Mouse (Mus musculus) intestine, postnatal 0 days (tissue): Measurements from ENCODE around the gene Ssr2. TPM values are rescaled to one million over a fixed set of nuclear protein-coding genes. Genes with fewer than 3 reads are reported as not detected.

Source experiments
- ATAC-seq: fragments of 200-750 bp; cut with Nextera tagmentation; 2 replicates; pipeline ENCODE4 v1.8.0; 2017; ENCODE audit warnings: mild to moderate bottlenecking, moderate TSS enrichment, moderate library complexity
- H3K27ac ChIP-seq: fragments of 300-500 bp; sonication (generic); 2 replicates; pipeline ENCODE4 v1.5.1; 2014; ENCODE audit warnings: mild to moderate bottlenecking, low read depth, low read length, moderate library complexity
- H3K27me3 ChIP-seq: fragments of 300-500 bp; sonication (generic); replicated peaks from 2 replicates; pipeline ENCODE4 v1.6.1; 2014; ENCODE audit warnings: low read length, mixed read lengths; ENCODE audit not compliant: control insufficient read depth, insufficient read depth
- H3K36me3 ChIP-seq: fragments of 300-500 bp; sonication (generic); 2 replicates; pipeline ENCODE4 v1.6.1; 2014; ENCODE audit warnings: mild to moderate bottlenecking, moderate library complexity; ENCODE audit not compliant: control insufficient read depth, insufficient read depth
- H3K4me1 ChIP-seq: fragments of 300-500 bp; sonication (generic); replicated peaks from 2 replicates; pipeline ENCODE4 v1.6.1; 2014; ENCODE audit warnings: antibody characterized with exemption, low read length, mixed read lengths; ENCODE audit not compliant: control insufficient read depth, insufficient read depth
- H3K4me2 ChIP-seq: fragments of 300-500 bp; sonication (generic); replicated peaks from 2 replicates; pipeline ENCODE4 v1.6.1; 2014; ENCODE audit warnings: low read depth, mild to moderate bottlenecking, moderate library complexity
- H3K4me3 ChIP-seq: fragments of 300-500 bp; sonication (generic); 2 replicates; pipeline ENCODE4 v1.5.1; 2014; ENCODE audit warnings: low read depth, low read length
- H3K9ac ChIP-seq: fragments of 300-500 bp; sonication (generic); 2 replicates; pipeline ENCODE4 v1.6.1; 2014; ENCODE audit warnings: mild to moderate bottlenecking, low read depth, low read length
- H3K9me3 ChIP-seq: fragments of 300-500 bp; sonication (generic); 2 replicates; pipeline ENCODE4 v1.6.1; 2016; ENCODE audit warnings: mixed run types; ENCODE audit not compliant: control insufficient read depth
- CTCF ChIP-seq: sonication (generic); IDR thresholded peaks from 2 replicates; pipeline ENCODE4 v1.5.1; 2016; ENCODE audit warnings: low read depth, mild to moderate bottlenecking, control low read depth, antibody characterized with exemption, moderate library complexity
- WGBS: fragments of 180-500 bp; shearing (Covaris S2); extraction: QIAGEN DNeasy Blood & Tissue Kit; methylation state at CpG from one replicate; pipeline ENCODE4 v1.1.7; 2014; 5-methylcytosine and 5-hydroxymethylcytosine counted together
- polyA plus RNA-seq: library from polyadenylated mRNA; unstranded; fragments of >200 nt; fragmentation: Nextera tagmentation; extraction: Ambion mirVana; gene quantifications from 2 replicates; pipeline ENCODE4 v1.2.1, GENCODE M21; 2015

Ssr2 gene
- polyA plus RNA-seq, 1 experiment from 2014 or later = 268 TPM

- 32% methylated on average over 11 of the region's 11 CpGs for WGBS
- no peak for ATAC-seq
- H3K4me1 ChIP-seq = peaks cover 3% of the 10 kb centered on the region; the same call in 1 of the 2 replicates
- no peaks in the 10 kb centered on the region for H3K27me3 ChIP-seq
- no peak for TF ChIP-seq CTCF
- H3K27ac ChIP-seq = no peak overlapping the region
- H3K9me3 ChIP-seq = no peaks in the 10 kb centered on the region
- peak overlapping the region; percentile 97 for H3K4me2 ChIP-seq
- no peak overlapping the region for H3K9ac ChIP-seq
- peak overlapping the region; percentile 76 for H3K4me3 ChIP-seq
- no peaks in the 10 kb centered on the region; the same call in 1 of the 2 replicates for H3K36me3 ChIP-seq
These were observed 45.4 kb upstream of the Ssr2 start for GRCm38 (mm10) chr3:88530082-88530864.

- Histone ChIP-seq H3K27ac (peak overlapping the region; percentile 60), H3K36me3 (no peaks in the 10 kb centered on the region), H3K9ac (peak overlapping the region; percentile 57), H3K27me3 (no peaks in the 10 kb centered on the region), H3K4me2 (peak overlapping the region; percentile 97), H3K9me3 (no peaks in the 10 kb centered on the region), H3K4me1 (peaks cover 3% of the 10 kb centered on the region; the same call in 1 of the 2 replicates), H3K4me3 (peak overlapping the region; percentile 76)
- under 1% methylated on average over 62 of the region's 63 CpGs for WGBS
- ATAC-seq = peak; percentile 69
- 0 out of 2 replicates have a peak, but pooled peaks have one; percentile 7 for TF ChIP-seq CTCF
These were observed 44.1 kb upstream of the Ssr2 start for GRCm38 (mm10) chr3:88531348-88532298.

- Histone ChIP-seq H3K9ac (peak within 1 kb of the TSS; percentile 57), H3K4me1 (peaks cover 3% of the 10 kb centered on the region; the same call in 1 of the 2 replicates), H3K27ac (peak within 1 kb of the TSS; percentile 60), H3K9me3 (no peaks in the 10 kb centered on the region), H3K36me3 (no peaks in the 10 kb centered on the region; the same call in 1 of the 2 replicates), H3K27me3 (no peaks in the 10 kb centered on the region), H3K4me2 (peak within 1 kb of the TSS; percentile 97), H3K4me3 (peak within 1 kb of the TSS; percentile 76)
- 2% methylated on average over 7 of the region's 31 CpGs for WGBS
- no peak for TF ChIP-seq CTCF
- no peak for ATAC-seq
These were observed 43.4 kb upstream of the Ssr2 start, which contains the start of gene Mex3a for GRCm38 (mm10) chr3:88532299-88532674. Mex3a (plus strand) TSS chr3:88532395.

- 3% methylated on average over 33 of the region's 40 CpGs for WGBS
- Histone ChIP-seq H3K9ac (peak overlapping the region; percentile 57), H3K36me3 (peaks cover 1% of the 10 kb centered on the region; the same call in 1 of the 2 replicates), H3K4me1 (peaks cover 3% of the 10 kb centered on the region; the same call in 1 of the 2 replicates), H3K9me3 (no peaks in the 10 kb centered on the region), H3K4me3 (peak overlapping the region; percentile 76), H3K27ac (no peak overlapping the region), H3K27me3 (no peaks in the 10 kb centered on the region), H3K4me2 (peak overlapping the region; percentile 97)
- TF ChIP-seq CTCF = no peak
- no peak for ATAC-seq
These were observed 42.8 kb upstream of the Ssr2 start for GRCm38 (mm10) chr3:88532689-88533511.

- H3K4me1 ChIP-seq = peaks cover 3% of the 10 kb centered on the region; the same call in 1 of the 2 replicates
- H3K27ac ChIP-seq = no peak overlapping the region
These were observed 42.0 kb upstream of the Ssr2 start for GRCm38 (mm10) chr3:88533706-88534105.

More at GRCm38 (mm10) chr3:88533706-88534105, 42.0 kb upstream of the Ssr2 start:
- ATAC-seq = no peak
- Histone ChIP-seq H3K9ac (no peak overlapping the region), H3K4me3 (peak overlapping the region; percentile 76), H3K4me2 (peak overlapping the region; percentile 97), H3K27me3 (no peaks in the 10 kb centered on the region), H3K9me3 (no peaks in the 10 kb centered on the region), H3K36me3 (peaks cover 9% of the 10 kb centered on the region; the same call in 1 of the 2 replicates)
- 11% methylated on average over 5 of the region's 5 CpGs for whole genome bisulfite sequencing
- no peak for TF ChIP-seq CTCF
